Mouse (Mus musculus) heart, embryonic 15.5 days (tissue): Measurements from ENCODE around the gene Htra1. TPM values are rescaled to one million over a fixed set of nuclear protein-coding genes. Genes with fewer than 3 reads are reported as not detected.

Source experiments
- ATAC-seq: fragments of 200-750 bp; cut with Nextera tagmentation; replicated peaks from 2 replicates; pipeline ENCODE4 v1.8.0; 2017; ENCODE audit warnings: low read depth, moderate TSS enrichment; ENCODE audit not compliant: insufficient number of reproducible peaks, insufficient read depth, low FRiP score
- H3K27ac ChIP-seq: fragments of 300-500 bp; sonication (generic); 2 replicates; pipeline ENCODE4 v1.5.1; 2015; ENCODE audit warnings: mild to moderate bottlenecking, inconsistent platforms
- H3K27me3 ChIP-seq: fragments of 300-500 bp; sonication (generic); 2 replicates; pipeline ENCODE4 v1.6.1; 2015; ENCODE audit warnings: inconsistent platforms
- H3K36me3 ChIP-seq: fragments of 300-500 bp; sonication (generic); 2 replicates; pipeline ENCODE4 v1.6.1; 2015; ENCODE audit warnings: mild to moderate bottlenecking, inconsistent platforms
- H3K4me1 ChIP-seq: fragments of 300-500 bp; sonication (generic); replicated peaks from 2 replicates; pipeline ENCODE4 v1.6.1; 2015; ENCODE audit warnings: inconsistent platforms
- H3K4me2 ChIP-seq: fragments of 300-500 bp; sonication (generic); 2 replicates; pipeline ENCODE4 v1.6.1; 2015; ENCODE audit warnings: inconsistent platforms, mild to moderate bottlenecking, moderate library complexity
- H3K4me3 ChIP-seq: fragments of 300-500 bp; sonication (generic); 2 replicates; pipeline ENCODE4 v1.5.1; 2015; ENCODE audit warnings: mild to moderate bottlenecking, inconsistent platforms
- H3K9ac ChIP-seq: fragments of 300-500 bp; sonication (generic); 2 replicates; pipeline ENCODE4 v1.6.1; 2015; ENCODE audit warnings: mild to moderate bottlenecking, inconsistent platforms
- H3K9me3 ChIP-seq: fragments of 300-500 bp; sonication (generic); replicated peaks from 2 replicates; pipeline ENCODE4 v1.6.1; 2016; ENCODE audit warnings: inconsistent platforms
- WGBS: fragments of 180-500 bp; shearing (Covaris S2); methylation state at CpG from one replicate; pipeline ENCODE4 v1.1.7; 2015; ENCODE audit warnings: mixed read lengths; 5-methylcytosine and 5-hydroxymethylcytosine counted together
- polyA plus RNA-seq: library from polyadenylated mRNA; unstranded; fragments of >200 nt; fragmentation: Nextera tagmentation; extraction: Ambion mirVana; gene quantifications from 2 replicates; pipeline ENCODE4 v1.2.1, GENCODE M21; 2015

Htra1 gene
- polyA plus RNA-seq, 1 experiment from 2014 or later = 78.0 TPM

- 79% methylated on average over 6 of the region's 6 CpGs for WGBS
- Histone ChIP-seq H3K36me3 (no peaks in the 10 kb centered on the region), H3K4me1 (peaks cover 44% of the 10 kb centered on the region), H3K27ac (no peak overlapping the region; the same call in 1 of the 2 replicates), H3K4me2 (no peak overlapping the region), H3K4me3 (no peak overlapping the region), H3K9ac (no peak overlapping the region), H3K9me3 (no peaks in the 10 kb centered on the region), H3K27me3 (no peaks in the 10 kb centered on the region)
- no peak for ATAC-seq
Observed at GRCm38 (mm10) chr7:130967901-130968300, 32.0 kb downstream of the Htra1 start.

GRCm38 (mm10) chr7:130968537-130968936 is 32.6 kb downstream of the Htra1 start:
- Histone ChIP-seq H3K9ac (no peak overlapping the region), H3K4me1 (peaks cover 44% of the 10 kb centered on the region), H3K36me3 (no peaks in the 10 kb centered on the region), H3K27ac (peak overlapping the region; percentile 63; the same call in 1 of the 2 replicates), H3K27me3 (no peaks in the 10 kb centered on the region), H3K9me3 (no peaks in the 10 kb centered on the region), H3K4me3 (no peak overlapping the region), H3K4me2 (no peak overlapping the region)
- 37% methylated on average over 7 of the region's 7 CpGs for WGBS
- ATAC-seq = no peak

GRCm38 (mm10) chr7:130969076-130969475 is 33.2 kb downstream of the Htra1 start:
- H3K4me3 ChIP-seq = no peak overlapping the region
- no peaks in the 10 kb centered on the region for H3K36me3 ChIP-seq
- ATAC-seq = no peak
- H3K4me2 ChIP-seq = no peak overlapping the region
- H3K27me3 ChIP-seq = no peaks in the 10 kb centered on the region
- H3K9ac ChIP-seq = no peak overlapping the region
- peaks cover 44% of the 10 kb centered on the region for H3K4me1 ChIP-seq
- 78% methylated on average over 5 of the region's 5 CpGs for WGBS
- no peaks in the 10 kb centered on the region for H3K9me3 ChIP-seq
- peak overlapping the region; percentile 63; the same call in 1 of the 2 replicates for H3K27ac ChIP-seq

- Histone ChIP-seq H3K9me3 (no peaks in the 10 kb centered on the region), H3K27ac (0 out of 2 replicates have a peak overlapping the region, but pooled peaks have one; percentile 18), H3K27me3 (no peaks in the 10 kb centered on the region), H3K9ac (no peak overlapping the region), H3K4me3 (no peak overlapping the region), H3K4me2 (no peak overlapping the region), H3K36me3 (no peaks in the 10 kb centered on the region; the same call in 1 of the 2 replicates), H3K4me1 (peaks cover 42% of the 10 kb centered on the region)
- ATAC-seq = no peak
- 42% methylated on average over 3 of the region's 3 CpGs for whole genome bisulfite sequencing
Observed at GRCm38 (mm10) chr7:130969507-130969906, 33.6 kb downstream of the Htra1 start.

GRCm38 (mm10) chr7:130972767-130973166 is 36.9 kb downstream of the Htra1 start:
- no peak for ATAC-seq
- 78% methylated on average over 9 of the region's 9 CpGs for WGBS
- H3K27ac ChIP-seq = no peak overlapping the region

GRCm38 (mm10) chr7:130976305-130976935 is 40.5 kb downstream of the Htra1 start:
- WGBS = 48% methylated on average over 13 of the region's 13 CpGs
- H3K9ac ChIP-seq = 0 out of 2 replicates have a peak overlapping the region, but pooled peaks have one; percentile 9
- ATAC-seq = no peak

More at GRCm38 (mm10) chr7:130972767-130973166, 36.9 kb downstream of the Htra1 start:
- Histone ChIP-seq H3K9ac (no peak overlapping the region), H3K4me2 (no peak overlapping the region), H3K4me3 (no peak overlapping the region), H3K36me3 (no peaks in the 10 kb centered on the region; the same call in 1 of the 2 replicates), H3K27me3 (no peaks in the 10 kb centered on the region), H3K9me3 (no peaks in the 10 kb centered on the region), H3K4me1 (peaks cover 32% of the 10 kb centered on the region)

GRCm38 (mm10) chr7:130977794-130978521 is 42.0 kb downstream of the Htra1 start:
- Histone ChIP-seq H3K36me3 (no peaks in the 10 kb centered on the region; the same call in 1 of the 2 replicates), H3K27me3 (no peaks in the 10 kb centered on the region), H3K4me3 (no peak overlapping the region), H3K9me3 (no peaks in the 10 kb centered on the region), H3K27ac (peak overlapping the region; percentile 82), H3K4me2 (no peak overlapping the region), H3K9ac (no peak overlapping the region), H3K4me1 (peaks cover 41% of the 10 kb centered on the region)
- peak; percentile 89 for ATAC-seq
- whole genome bisulfite sequencing = 13% methylated on average over 5 of the region's 5 CpGs

More at GRCm38 (mm10) chr7:130976305-130976935, 40.5 kb downstream of the Htra1 start:
- no peak overlapping the region for H3K4me2 ChIP-seq
- H3K4me3 ChIP-seq = no peak overlapping the region
- H3K4me1 ChIP-seq = peaks cover 31% of the 10 kb centered on the region
- H3K27me3 ChIP-seq = no peaks in the 10 kb centered on the region
- H3K36me3 ChIP-seq = no peaks in the 10 kb centered on the region; the same call in 1 of the 2 replicates
- H3K27ac ChIP-seq = peak overlapping the region; percentile 82
- no peaks in the 10 kb centered on the region for H3K9me3 ChIP-seq

GRCm38 (mm10) chr7:130978545-130978944 is 42.6 kb downstream of the Htra1 start:
- 44% methylated on average over 1 of the region's 1 CpGs for WGBS
- Histone ChIP-seq H3K36me3 (no peaks in the 10 kb centered on the region; the same call in 1 of the 2 replicates), H3K9ac (no peak overlapping the region), H3K4me1 (peaks cover 41% of the 10 kb centered on the region), H3K4me2 (no peak overlapping the region), H3K27me3 (no peaks in the 10 kb centered on the region), H3K4me3 (no peak overlapping the region), H3K27ac (peak overlapping the region; percentile 82), H3K9me3 (no peaks in the 10 kb centered on the region)
- ATAC-seq = no peak

- no peak overlapping the region for H3K4me3 ChIP-seq
- ATAC-seq = no peak
- H3K4me1 ChIP-seq = peaks cover 41% of the 10 kb centered on the region
- H3K27me3 ChIP-seq = no peaks in the 10 kb centered on the region
- H3K27ac ChIP-seq = no peak overlapping the region
- no peaks in the 10 kb centered on the region for H3K36me3 ChIP-seq
- no peak overlapping the region for H3K4me2 ChIP-seq
- H3K9ac ChIP-seq = no peak overlapping the region
- no peaks in the 10 kb centered on the region for H3K9me3 ChIP-seq
- 78% methylated on average over 5 of the region's 5 CpGs for WGBS
Observed at GRCm38 (mm10) chr7:130980130-130980529, 44.2 kb downstream of the Htra1 start.

- H3K4me3 ChIP-seq = no peak overlapping the region
- peak overlapping the region; percentile 16; the same call in 1 of the 2 replicates for H3K27ac ChIP-seq
- peak; percentile 54 for ATAC-seq
- WGBS = 22% methylated on average over 4 of the region's 4 CpGs
- H3K27me3 ChIP-seq = no peaks in the 10 kb centered on the region
- H3K9me3 ChIP-seq = no peaks in the 10 kb centered on the region
- H3K36me3 ChIP-seq = no peaks in the 10 kb centered on the region
- no peak overlapping the region for H3K4me2 ChIP-seq
- H3K4me1 ChIP-seq = peaks cover 26% of the 10 kb centered on the region
- H3K9ac ChIP-seq = no peak overlapping the region
Observed at GRCm38 (mm10) chr7:130982371-130982770, 46.5 kb downstream of the Htra1 start.

GRCm38 (mm10) chr7:130982881-130983280 is 47.0 kb downstream of the Htra1 start:
- Histone ChIP-seq H3K4me1 (peaks cover 26% of the 10 kb centered on the region), H3K4me3 (no peak overlapping the region), H3K36me3 (no peaks in the 10 kb centered on the region), H3K27me3 (no peaks in the 10 kb centered on the region), H3K4me2 (no peak overlapping the region), H3K9me3 (no peaks in the 10 kb centered on the region), H3K27ac (0 out of 2 replicates have a peak overlapping the region, but pooled peaks have one; percentile 2), H3K9ac (no peak overlapping the region)
- 63% methylated on average over 3 of the region's 3 CpGs for WGBS
- ATAC-seq = no peak
